Mouse (Mus musculus) neural tube, embryonic 14.5 days (tissue): ENCODE data around the gene Dhrs4. TPM values are rescaled to one million over a fixed set of nuclear protein-coding genes. Genes with fewer than 3 reads are reported as not detected.
A peak's percentile ranks its signal among the peaks of the same experiment; 100 is the strongest.

Source experiments
- ATAC-seq: fragments of 200-750 bp; cut with Nextera tagmentation; 2 replicates; pipeline ENCODE4 v1.8.0; 2017; ENCODE audit warnings: low read depth, mild to moderate bottlenecking, moderate TSS enrichment, moderate library complexity
- H3K27ac ChIP-seq: fragments of 300-500 bp; sonication (generic); 2 replicates; pipeline ENCODE4 v1.5.1; 2014; ENCODE audit warnings: low read depth, mild to moderate bottlenecking, control low read depth, low read length, moderate library complexity, mixed read lengths
- H3K27me3 ChIP-seq: fragments of 300-500 bp; sonication (generic); 2 replicates; pipeline ENCODE4 v1.6.1; 2014; ENCODE audit warnings: low read length; ENCODE audit not compliant: control insufficient read depth, insufficient read depth
- H3K36me3 ChIP-seq: fragments of 300-500 bp; sonication (generic); 2 replicates; pipeline ENCODE4 v1.6.1; 2014; ENCODE audit warnings: low read length, mixed read lengths; ENCODE audit not compliant: control insufficient read depth, insufficient read depth
- H3K4me1 ChIP-seq: fragments of 300-500 bp; sonication (generic); 2 replicates; pipeline ENCODE4 v1.6.1; 2014; ENCODE audit warnings: low read length; ENCODE audit not compliant: control insufficient read depth, insufficient read depth
- H3K4me2 ChIP-seq: fragments of 300-500 bp; sonication (generic); 2 replicates; pipeline ENCODE4 v1.6.1; 2014; ENCODE audit warnings: mild to moderate bottlenecking, low read depth, low read length, control low read depth
- H3K4me3 ChIP-seq: fragments of 300-500 bp; sonication (generic); 2 replicates; pipeline ENCODE4 v1.5.1; 2014; ENCODE audit warnings: low read depth, low read length, control low read depth, mixed read lengths
- H3K9ac ChIP-seq: fragments of 300-500 bp; sonication (generic); replicated peaks from 2 replicates; pipeline ENCODE4 v1.6.1; 2014; ENCODE audit warnings: low read depth, mild to moderate bottlenecking, control low read depth, low read length, mixed read lengths
- H3K9me3 ChIP-seq: fragments of 300-500 bp; sonication (generic); 2 replicates; pipeline ENCODE4 v1.6.1; 2016; ENCODE audit warnings: low read length; ENCODE audit not compliant: control insufficient read depth
- WGBS: fragments of 180-500 bp; shearing (Covaris S2); extraction: QIAGEN DNeasy Blood & Tissue Kit; methylation state at CpG from one replicate; pipeline ENCODE4 v1.1.7; 2014; 5-methylcytosine and 5-hydroxymethylcytosine counted together
- polyA plus RNA-seq: library from polyadenylated mRNA; unstranded; fragments of >200 nt; fragmentation: Nextera tagmentation; extraction: Ambion mirVana; gene quantifications from 2 replicates; pipeline ENCODE4 v1.2.1, GENCODE M21; 2014

Dhrs4 gene
- polyA plus RNA-seq, 1 experiment from 2014 or later = 7.6 TPM

DNA sequence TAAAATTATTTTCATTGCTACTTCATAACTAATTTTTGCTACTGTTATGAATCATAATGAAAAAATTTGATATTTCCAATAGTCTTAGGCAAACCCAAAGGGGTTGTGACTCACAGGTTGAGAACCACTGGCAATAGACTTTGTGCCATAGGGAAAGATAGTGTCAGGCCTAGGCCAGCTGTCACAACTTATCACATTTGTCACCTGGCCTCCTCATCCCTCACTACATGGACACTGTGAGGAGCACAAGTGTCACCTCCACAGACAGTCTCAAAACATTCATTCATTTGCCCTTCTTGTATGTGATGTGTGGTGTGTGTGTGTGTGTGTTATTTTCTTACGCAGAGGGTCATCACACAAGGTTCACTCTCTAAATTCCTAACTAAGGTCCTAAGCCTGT lies 1.1 kb upstream of the Dhrs4 start:
- H3K27ac ChIP-seq = no peak overlapping the region
- no peak for ATAC-seq
- no peaks in the 10 kb centered on the region for H3K9me3 ChIP-seq
- H3K4me3 ChIP-seq = no peak overlapping the region
- no peak overlapping the region for H3K4me2 ChIP-seq
- 100% methylated on average over 1 of the region's 1 CpGs for WGBS
- H3K36me3 ChIP-seq = no peaks in the 10 kb centered on the region
- H3K27me3 ChIP-seq = no peaks in the 10 kb centered on the region
- no peak overlapping the region for H3K9ac ChIP-seq
- H3K4me1 ChIP-seq = no peaks in the 10 kb centered on the region

DNA sequence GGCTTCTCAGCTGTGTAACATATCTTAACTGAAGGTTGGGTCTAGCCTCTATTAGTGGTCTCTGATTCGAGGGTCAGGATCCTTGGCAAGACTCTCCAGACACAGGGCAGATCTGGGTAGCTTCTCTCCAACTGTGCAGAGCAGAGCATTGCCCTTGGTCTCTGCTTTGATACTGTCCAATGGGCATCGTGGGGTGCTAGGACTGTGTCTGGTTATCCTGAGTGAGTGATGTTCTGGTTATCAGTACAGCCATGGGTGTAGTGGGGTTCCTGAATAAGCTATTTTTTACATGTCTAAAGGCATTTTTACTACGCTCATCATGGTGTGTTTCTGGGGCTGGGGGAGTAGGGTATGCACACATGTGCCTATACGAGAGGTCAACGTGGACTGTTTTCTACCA lies 729 bp upstream of the Dhrs4 start:
- H3K36me3 ChIP-seq = no peaks in the 10 kb centered on the region
- H3K27me3 ChIP-seq = no peaks in the 10 kb centered on the region
- no peak overlapping the region for H3K27ac ChIP-seq
- no peak for ATAC-seq
- no peak overlapping the region for H3K4me2 ChIP-seq
- no peaks in the 10 kb centered on the region for H3K4me1 ChIP-seq
- WGBS = 93% methylated on average over 5 of the region's 5 CpGs
- no peak overlapping the region for H3K9ac ChIP-seq
- H3K9me3 ChIP-seq = no peaks in the 10 kb centered on the region
- no peak overlapping the region; the same call in 1 of the 2 replicates for H3K4me3 ChIP-seq

DNA sequence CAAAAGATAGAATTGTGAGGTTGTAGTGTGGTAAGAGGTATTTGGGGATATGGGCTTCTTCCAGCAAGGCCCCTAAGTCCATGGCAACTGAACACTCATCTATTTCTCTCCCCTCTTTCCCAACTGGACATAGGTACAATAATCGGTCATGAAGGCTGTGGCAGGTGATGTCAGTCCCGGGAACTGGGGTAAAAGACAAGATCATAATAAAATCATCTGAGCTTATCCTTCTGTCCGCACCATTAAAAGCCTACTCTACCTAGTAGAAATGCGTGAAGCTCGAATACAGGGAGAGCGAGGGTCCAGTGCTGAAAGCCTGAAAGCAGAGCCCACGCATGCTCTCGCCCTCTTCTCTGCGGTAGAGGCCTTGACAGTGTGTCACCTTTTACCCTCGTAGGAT lies 1.1 kb downstream of the Dhrs4 start:
- Histone ChIP-seq H3K4me2 (no peak overlapping the region), H3K9me3 (no peaks in the 10 kb centered on the region), H3K36me3 (no peaks in the 10 kb centered on the region), H3K4me1 (no peaks in the 10 kb centered on the region), H3K27ac (no peak overlapping the region), H3K4me3 (no peak overlapping the region), H3K27me3 (no peaks in the 10 kb centered on the region), H3K9ac (no peak overlapping the region)
- ATAC-seq = no peak
- 90% methylated on average over 10 of the region's 10 CpGs for WGBS

DNA sequence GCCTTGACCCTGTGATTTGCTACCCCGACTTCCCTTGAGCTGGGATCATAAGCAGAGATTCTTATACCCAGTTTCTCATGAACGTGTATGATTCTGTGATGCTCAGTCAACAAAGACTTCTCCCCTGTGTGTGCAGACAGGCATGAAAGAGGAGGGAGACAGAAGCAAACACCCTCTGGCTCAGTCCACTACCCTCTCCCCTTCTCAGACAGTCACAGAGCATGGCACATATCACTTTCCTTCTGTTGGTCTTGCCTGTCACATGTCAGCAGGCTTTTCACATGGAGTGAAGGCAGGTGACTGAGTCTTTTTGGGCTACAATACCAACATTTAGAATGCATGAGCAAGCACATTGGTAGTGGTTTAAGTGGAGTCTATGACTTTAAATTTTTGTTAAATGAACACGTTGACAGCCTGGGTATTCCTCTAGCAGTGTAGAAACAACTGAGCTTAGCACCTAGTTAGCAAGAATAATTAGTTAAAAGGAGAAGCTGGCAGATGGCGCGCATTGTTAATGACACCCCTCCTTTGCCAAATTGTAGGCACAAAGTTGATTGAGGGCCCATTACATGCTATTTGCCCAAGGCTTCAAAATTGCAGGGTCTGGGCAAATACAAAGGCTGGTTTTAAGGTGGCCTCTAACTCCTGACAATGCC lies 6.0 kb downstream of the Dhrs4 start:
- no peaks in the 10 kb centered on the region for H3K36me3 ChIP-seq
- WGBS = 59% methylated on average over 5 of the region's 5 CpGs
- no peak overlapping the region for H3K4me2 ChIP-seq

DNA sequence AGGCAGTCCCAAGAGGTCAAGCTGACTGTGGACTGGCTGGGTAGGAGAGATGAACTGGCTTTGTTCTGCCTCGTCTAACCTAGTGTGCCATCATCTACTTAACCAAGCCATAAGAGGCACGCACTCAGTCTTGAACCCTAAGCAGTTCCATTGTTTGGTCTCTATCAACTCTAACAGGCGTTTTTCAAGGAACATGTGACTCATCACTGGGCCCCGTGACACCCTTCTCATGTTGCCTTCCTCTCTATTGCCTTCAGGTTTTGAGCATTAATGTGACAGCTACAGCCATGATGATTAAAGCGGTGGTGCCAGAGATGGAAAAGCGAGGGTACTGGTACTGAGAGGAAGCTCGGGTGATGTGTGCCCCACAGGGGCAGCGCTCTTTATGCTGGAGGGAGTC lies 8.3 kb downstream of the Dhrs4 start:
- Histone ChIP-seq H3K4me2 (no peak overlapping the region), H3K4me3 (no peak overlapping the region), H3K27ac (no peak overlapping the region), H3K9ac (no peak overlapping the region), H3K9me3 (no peaks in the 10 kb centered on the region), H3K4me1 (peaks cover 3% of the 10 kb centered on the region; the same call in 1 of the 2 replicates), H3K36me3 (no peaks in the 10 kb centered on the region), H3K27me3 (no peaks in the 10 kb centered on the region)
- no peak for ATAC-seq
- WGBS = 89% methylated on average over 8 of the region's 8 CpGs

More for the DNA sequence above, 6.0 kb downstream of the Dhrs4 start:
- no peaks in the 10 kb centered on the region for H3K9me3 ChIP-seq
- H3K27me3 ChIP-seq = no peaks in the 10 kb centered on the region
- ATAC-seq = no peak
- no peaks in the 10 kb centered on the region for H3K4me1 ChIP-seq
- no peak overlapping the region for H3K27ac ChIP-seq
- no peak overlapping the region for H3K9ac ChIP-seq
- no peak overlapping the region for H3K4me3 ChIP-seq

DNA sequence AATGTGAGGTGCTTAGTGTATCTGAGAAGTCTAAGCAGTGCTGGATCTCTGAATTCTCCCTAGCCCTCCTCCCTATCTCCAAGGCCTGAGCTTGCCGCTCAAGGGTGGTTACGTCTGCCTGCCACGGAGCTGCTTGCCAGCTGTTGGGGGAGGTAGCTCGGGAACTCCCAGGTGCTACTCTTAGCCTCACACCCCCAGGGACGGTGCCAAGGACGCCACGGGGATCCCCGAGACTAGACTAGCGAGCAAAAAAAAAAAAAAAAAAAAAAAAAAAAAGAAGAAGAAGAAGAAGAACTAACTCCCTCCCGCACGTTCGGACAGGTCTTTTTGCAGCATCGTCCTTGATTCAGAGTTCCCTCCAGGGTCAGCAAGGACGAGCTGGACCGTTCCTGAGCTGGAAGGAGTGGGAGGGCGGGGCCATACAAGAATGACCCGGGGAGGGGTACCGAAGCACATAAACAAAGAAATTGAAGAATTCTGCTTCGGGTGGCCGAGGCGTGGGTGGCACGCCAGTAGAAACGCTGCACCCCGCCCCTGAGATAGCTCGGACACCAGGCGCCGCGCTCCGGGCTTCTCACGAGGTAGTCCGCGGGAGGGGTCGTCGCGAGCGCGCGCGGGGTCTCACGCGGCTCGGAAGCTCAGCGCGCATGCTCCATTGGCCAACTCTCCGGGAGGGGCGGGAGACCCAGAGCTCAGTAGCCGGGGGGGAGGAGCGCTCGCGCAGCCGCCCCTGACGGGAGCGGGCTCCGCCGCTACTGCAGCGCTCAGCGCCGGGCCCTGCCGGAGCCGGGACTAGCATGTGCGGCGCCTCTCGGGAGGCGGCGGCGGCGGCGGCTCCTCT lies 12.0 kb downstream of the Dhrs4 start, which contains the start of gene Carmil3:
Carmil3 (plus strand) TSS at position 291 of the 841 bp plus-strand sequence.
- ATAC-seq = peak; percentile 93
- peak within 1 kb of the TSS; percentile 75 for H3K4me3 ChIP-seq
- peaks cover 3% of the 10 kb centered on the region; the same call in 1 of the 2 replicates for H3K4me1 ChIP-seq
- H3K27me3 ChIP-seq = no peaks in the 10 kb centered on the region
- WGBS = under 1% methylated on average over 64 of the region's 68 CpGs
- peak within 1 kb of the TSS; percentile 67 for H3K4me2 ChIP-seq
- H3K9ac ChIP-seq = peak within 1 kb of the TSS; percentile 82
- H3K36me3 ChIP-seq = peaks cover 16% of the 10 kb centered on the region; the same call in 1 of the 2 replicates
- peak within 1 kb of the TSS; percentile 93 for H3K27ac ChIP-seq
- no peaks in the 10 kb centered on the region for H3K9me3 ChIP-seq

DNA sequence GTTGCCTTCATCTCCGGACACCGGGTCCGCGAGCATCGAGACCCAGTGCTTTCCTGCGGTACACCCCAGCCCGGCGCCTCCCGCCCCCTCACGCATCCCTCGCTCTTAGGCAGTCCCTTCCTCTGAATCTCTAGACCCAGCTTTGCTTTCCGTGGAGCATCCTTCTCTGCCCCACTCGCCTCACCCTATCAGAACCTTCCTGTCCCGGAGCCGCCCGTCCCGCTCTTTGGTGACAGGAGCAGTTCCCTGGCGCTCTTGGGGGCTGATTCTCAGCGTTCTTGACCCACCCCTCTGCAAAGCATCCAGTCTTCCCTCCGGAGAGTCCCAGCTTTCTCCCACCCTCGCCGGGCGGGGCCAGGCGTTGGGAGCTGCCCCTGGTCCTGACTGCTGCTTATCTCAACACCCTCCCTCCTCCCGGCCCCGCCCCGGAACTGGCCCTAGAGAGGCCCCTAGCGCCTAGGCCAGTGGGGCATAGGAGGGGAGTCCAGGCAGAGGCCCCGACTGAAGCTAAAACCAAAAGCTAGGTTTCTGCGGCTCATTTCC lies 12.8 kb downstream of the Dhrs4 start:
- ATAC-seq = peak; percentile 77
- peak overlapping the region; percentile 67 for H3K4me2 ChIP-seq
- H3K9me3 ChIP-seq = no peaks in the 10 kb centered on the region
- H3K27ac ChIP-seq = peak overlapping the region; percentile 93
- peak overlapping the region; percentile 82 for H3K9ac ChIP-seq
- H3K36me3 ChIP-seq = peaks cover 21% of the 10 kb centered on the region
- peaks cover 3% of the 10 kb centered on the region; the same call in 1 of the 2 replicates for H3K4me1 ChIP-seq
- peak overlapping the region; percentile 75 for H3K4me3 ChIP-seq
- under 1% methylated on average over 30 of the region's 30 CpGs for WGBS
- H3K27me3 ChIP-seq = no peaks in the 10 kb centered on the region

DNA sequence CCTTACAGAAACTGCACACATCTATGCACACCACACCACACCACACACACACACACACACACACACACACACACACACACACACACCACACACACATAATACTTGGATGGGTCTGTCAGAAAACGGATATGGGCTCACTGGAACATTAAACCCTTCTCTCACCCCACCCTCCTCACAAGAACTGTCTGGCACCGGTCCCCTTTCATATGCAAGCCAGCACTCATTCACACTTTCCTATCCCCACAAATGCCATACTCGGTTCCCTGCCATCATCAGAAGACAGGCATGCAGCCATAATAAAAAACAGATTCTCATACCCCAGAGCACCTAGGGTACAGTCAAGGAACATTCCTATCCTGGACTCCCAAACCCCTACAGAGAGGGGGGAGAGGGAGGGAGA lies 13.5 kb downstream of the Dhrs4 start:
- H3K4me2 ChIP-seq = peak overlapping the region; percentile 67
- H3K27me3 ChIP-seq = no peaks in the 10 kb centered on the region
- H3K9me3 ChIP-seq = no peaks in the 10 kb centered on the region
- no peak overlapping the region for H3K9ac ChIP-seq
- H3K4me1 ChIP-seq = peaks cover 3% of the 10 kb centered on the region; the same call in 1 of the 2 replicates
- WGBS = 25% methylated on average over 3 of the region's 3 CpGs
- H3K4me3 ChIP-seq = no peak overlapping the region
- no peak overlapping the region for H3K27ac ChIP-seq
- peaks cover 21% of the 10 kb centered on the region for H3K36me3 ChIP-seq
- ATAC-seq = no peak
